Mouse (Mus musculus): ENCODE results near the gene Gm9922.

The Gm9922 gene

GRCm38 (mm10) chr14:101687696-101688095, 41.9 kb downstream of the Gm9922 start:
- DNase-seq (ENCODE audit: low spot score), result no peak

Data from layer of hippocampus, adult 11-12 months (tissue).